Mouse (Mus musculus) CH12.LX (cell line): Measurements from ENCODE around the gene Ptbp1. TPM values are rescaled to one million over a fixed set of nuclear protein-coding genes. Genes with fewer than 3 reads are reported as not detected.

Experiments used
- DNase-seq: peaks from one replicate; pipeline ENCODE4 v3.0.0-alpha.2; 2013; ENCODE audit errors: extremely low read depth
- H3K27ac ChIP-seq: 2 replicates; pipeline ENCODE4 v1.5.1; 2012; ENCODE audit warnings: low read depth, mild to moderate bottlenecking, control low read depth, moderate library complexity; ENCODE audit not compliant: insufficient read depth
- H3K27me3 ChIP-seq: replicated peaks from 2 replicates; pipeline ENCODE3; 2012; ENCODE audit warnings: inconsistent platforms
- H3K36me3 ChIP-seq, 2 experiments: replicated peaks in 1 of 2; 2 replicates each; pipeline versions ENCODE3 to v1.6.1; 2012; ENCODE audit warnings: inconsistent platforms in 1 of 2, low read length in 1 of 2, mild to moderate bottlenecking in 1 of 2, mixed read lengths in 1 of 2, moderate library complexity in 1 of 2; ENCODE audit not compliant: control insufficient read depth in 1 of 2, insufficient read depth in 1 of 2
- H3K4me1 ChIP-seq, 2 experiments: 2 replicates each; pipeline ENCODE4 v1.6.1; 2012; ENCODE audit warnings: inconsistent platforms in 1 of 2, moderate library complexity in 1 of 2; ENCODE audit not compliant: insufficient read depth in 2 of 2, control insufficient read depth in 1 of 2
- H3K4me2 ChIP-seq: 2 replicates; pipeline ENCODE4 v1.6.1; 2012; ENCODE audit warnings: low read depth, mild to moderate bottlenecking, control low read depth; ENCODE audit not compliant: poor library complexity, insufficient read depth, severe bottlenecking
- H3K4me3 ChIP-seq, 3 experiments: fragments of 150-350 bp in 1 of 3; sonication (generic) in 1 of 3; replicated peaks in 1 of 3; 2 replicates each; pipeline versions ENCODE3 to v1.5.1; 2011 to 2012; ENCODE audit warnings: low read depth in 2 of 3, low read length in 2 of 3, mild to moderate bottlenecking in 2 of 3, moderate library complexity in 2 of 3, control low read depth in 1 of 3, improper control_type of control experiment in 1 of 3, inconsistent platforms in 1 of 3, mixed read lengths in 1 of 3; ENCODE audit not compliant: poor library complexity in 1 of 3
- H3K79me2 ChIP-seq: replicated peaks from 2 replicates; pipeline ENCODE4 v1.6.1; 2012; ENCODE audit warnings: mild to moderate bottlenecking, moderate library complexity; ENCODE audit not compliant: control insufficient read depth, poor library complexity, insufficient read depth, severe bottlenecking; ENCODE audit errors: extremely low read depth
- H3K9ac ChIP-seq: 2 replicates; pipeline ENCODE4 v1.6.1; 2012; ENCODE audit warnings: low read depth, mild to moderate bottlenecking, control low read depth, moderate library complexity; ENCODE audit not compliant: insufficient read depth
- H3K9me3 ChIP-seq: replicated peaks from 2 replicates; pipeline ENCODE3; 2012; ENCODE audit warnings: low read length, inconsistent platforms, mixed read lengths
- CHD1 ChIP-seq: IDR thresholded peaks from 2 replicates; pipeline ENCODE4 v1.6.1; 2012; ENCODE audit warnings: low read depth, low read length, improper control_type of control experiment, inconsistent platforms
- CHD2 ChIP-seq: IDR thresholded peaks from 2 replicates; pipeline ENCODE4 v1.6.1; 2011; ENCODE audit warnings: low read length, improper control_type of control experiment
- CTCF ChIP-seq, 2 experiments: IDR thresholded peaks in 1 of 2; conservative IDR thresholded peaks in 1 of 2; 2 replicates each; pipeline ENCODE4 v1.5.1; 2011 to 2012; ENCODE audit warnings: low read depth in 2 of 2, low read length in 2 of 2, improper control_type of control experiment in 1 of 2, inconsistent platforms in 1 of 2, mild to moderate bottlenecking in 1 of 2, moderate library complexity in 1 of 2
- E2F4 ChIP-seq: IDR thresholded peaks from 2 replicates; pipeline ENCODE4 v1.6.1; 2011; ENCODE audit warnings: low read depth, low read length, improper control_type of control experiment; ENCODE audit not compliant: insufficient replicate concordance
- ETS1 ChIP-seq: conservative IDR thresholded peaks from 2 replicates; pipeline ENCODE4 v1.6.1; 2012; ENCODE audit warnings: low read depth, mild to moderate bottlenecking, inconsistent platforms, low read length, improper control_type of control experiment, moderate library complexity
- GABPA ChIP-seq: IDR thresholded peaks from 2 replicates; pipeline ENCODE4 v1.6.1; 2012; ENCODE audit warnings: low read depth, low read length, improper control_type of control experiment, inconsistent platforms; ENCODE audit not compliant: insufficient replicate concordance
- JUN ChIP-seq: IDR thresholded peaks from 2 replicates; pipeline ENCODE4 v1.6.1; 2011; ENCODE audit warnings: low read depth, mild to moderate bottlenecking, low read length, improper control_type of control experiment, moderate library complexity; ENCODE audit not compliant: insufficient read depth
- JUND ChIP-seq: conservative IDR thresholded peaks from 2 replicates; pipeline ENCODE4 v1.6.1; 2011; ENCODE audit warnings: low read depth, low read length, improper control_type of control experiment
- KAT2A ChIP-seq: IDR thresholded peaks from 2 replicates; pipeline ENCODE4 v1.6.1; 2012; ENCODE audit warnings: low read length, improper control_type of control experiment, inconsistent platforms; ENCODE audit not compliant: insufficient replicate concordance
- MAFK ChIP-seq: IDR thresholded peaks from 2 replicates; pipeline ENCODE4 v1.6.1; 2011; ENCODE audit warnings: low read length, improper control_type of control experiment; ENCODE audit not compliant: insufficient replicate concordance
- MAZ ChIP-seq: IDR thresholded peaks from 2 replicates; pipeline ENCODE4 v1.6.1; 2012; ENCODE audit warnings: low read depth, mild to moderate bottlenecking, inconsistent platforms, low read length, improper control_type of control experiment, moderate library complexity
- MXI1 ChIP-seq: IDR thresholded peaks from 2 replicates; pipeline ENCODE4 v1.6.1; 2011; ENCODE audit warnings: mild to moderate bottlenecking, low read depth, low read length, improper control_type of control experiment
- MYC ChIP-seq: IDR thresholded peaks from 2 replicates; pipeline ENCODE4 v1.6.1; 2011; ENCODE audit warnings: low read depth, mild to moderate bottlenecking, improper control_type of control experiment, low read length
- NELFE ChIP-seq: IDR thresholded peaks from 2 replicates; pipeline ENCODE4 v1.6.1; 2011; ENCODE audit warnings: low read depth, low read length, improper control_type of control experiment
- NRF1 ChIP-seq: IDR thresholded peaks from 2 replicates; pipeline ENCODE4 v1.6.1; 2014; ENCODE audit warnings: low read depth, mild to moderate bottlenecking, inconsistent platforms, low read length, improper control_type of control experiment, moderate library complexity
- PAX5 ChIP-seq: IDR thresholded peaks from 2 replicates; pipeline ENCODE4 v1.6.1; 2012; ENCODE audit warnings: low read length, inconsistent platforms, mixed read lengths
- RAD21 ChIP-seq: IDR thresholded peaks from 2 replicates; pipeline ENCODE4 v1.6.1; 2011; ENCODE audit warnings: low read depth, mild to moderate bottlenecking, low read length, improper control_type of control experiment, moderate library complexity
- SIN3A ChIP-seq: IDR thresholded peaks from 2 replicates; pipeline ENCODE4 v1.6.1; 2012; ENCODE audit warnings: low read length, improper control_type of control experiment, inconsistent platforms
- TBP ChIP-seq: conservative IDR thresholded peaks from 2 replicates; pipeline ENCODE4 v1.6.1; 2011; ENCODE audit warnings: low read depth, low read length, improper control_type of control experiment
- UBTF ChIP-seq: IDR thresholded peaks from 2 replicates; pipeline ENCODE4 v1.6.1; 2012; ENCODE audit warnings: low read depth, mild to moderate bottlenecking, inconsistent platforms, low read length, improper control_type of control experiment, moderate library complexity
- ZKSCAN1 ChIP-seq: IDR thresholded peaks from 2 replicates; pipeline ENCODE4 v1.6.1; 2012; ENCODE audit warnings: low read depth, inconsistent platforms, low read length, improper control_type of control experiment, borderline replicate concordance
- ZMIZ1 ChIP-seq: IDR thresholded peaks from 2 replicates; pipeline ENCODE4 v1.6.1; 2012; ENCODE audit warnings: low read depth, mild to moderate bottlenecking, inconsistent platforms, low read length, improper control_type of control experiment
- dilution Hi-C: fragments of 300-500 bp; cut with MboI; formaldehyde crosslinking; loops from 2 replicates; pipeline ENCODE4 v1.14.3; 2020; ENCODE audit warnings: low sequenced_read_pairs; ENCODE audit not compliant: extremely low pct_unique_long_range_greater_than_20kb, extremely low pct_ligation_motif_present
- in situ Hi-C: fragments of 300-500 bp; cut with MboI; formaldehyde crosslinking; loops from 3 replicates; pipeline ENCODE4 v1.14.3; 2019; ENCODE audit warnings: low sequenced_read_pairs, low pct_ligation_motif_present, low pct_unique_long_range_greater_than_20kb, mixed read lengths
- polyA plus RNA-seq: library from polyadenylated mRNA; unstranded; fragments of >175 nt; gene quantifications from 2 replicates; pipeline ENCODE4 v1.2.1, GENCODE M21; 2012; ENCODE audit warnings: low read depth; ENCODE audit not compliant: insufficient read length
- total RNA-seq, 2 experiments: library from RNA; depleted of rRNA; stranded (reverse); fragments of 300-350 nt in 1 of 2; fragments of >200 nt in 1 of 2; gene quantifications; 2 replicates each; pipeline ENCODE4 v1.2.3; 2012 to 2014

Ptbp1 gene
- total and polyA plus RNA-seq, 3 experiments, result 252 to 497 (median 284) TPM

DNA sequence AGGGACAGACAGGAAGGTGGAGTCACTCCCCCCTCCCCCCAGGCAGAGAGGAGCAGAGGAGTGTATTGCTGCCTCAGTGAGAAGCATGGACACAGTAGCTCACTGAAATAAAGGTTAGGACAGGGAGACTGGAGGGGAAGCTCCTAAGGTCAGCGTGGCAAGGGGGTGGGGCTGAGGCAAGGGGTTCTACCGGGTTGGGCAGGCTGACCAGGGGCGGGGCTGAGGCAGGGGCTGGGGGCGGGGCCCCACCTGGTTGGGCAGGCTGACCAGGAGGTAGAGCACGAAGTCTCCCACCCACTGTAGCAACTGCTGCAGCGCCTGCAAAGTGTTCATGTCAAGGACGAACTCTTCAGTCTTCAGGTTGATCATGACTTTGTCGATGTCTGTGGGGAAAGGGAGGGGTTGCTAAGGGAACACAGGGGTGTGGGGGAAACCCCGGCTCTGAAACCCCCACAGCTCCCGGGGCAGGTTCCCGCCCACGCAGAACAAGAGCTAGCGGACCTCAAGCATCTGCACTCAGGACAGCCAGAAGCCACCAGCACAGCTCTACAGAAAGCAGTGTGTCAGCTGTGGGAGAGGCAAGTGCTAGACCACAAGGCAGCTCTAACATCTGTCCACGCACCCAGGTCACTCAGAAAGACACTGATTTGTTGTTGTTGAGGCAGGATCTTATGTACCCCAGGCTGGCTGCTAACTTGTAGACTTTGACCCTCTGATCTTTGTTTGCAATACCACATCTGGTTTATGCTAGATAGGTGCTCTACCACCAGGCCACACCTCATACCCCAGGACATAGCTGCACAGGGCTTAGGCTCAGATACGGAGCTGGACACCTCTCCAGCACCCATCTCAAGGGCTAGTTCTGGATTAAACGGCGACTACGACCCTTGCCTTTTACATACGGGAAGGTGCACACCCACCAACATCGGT, 43.4 kb downstream of the Ptbp1 start:
- Histone ChIP-seq H3K9me3 (no peaks in the 10 kb centered on the region), H3K27me3 (no peaks in the 10 kb centered on the region), H3K4me1 (peaks cover 9 to 50% of the 10 kb centered on the region in 2 experiments), H3K27ac (no peak overlapping the region), H3K4me2 (0 out of 2 replicates have a peak overlapping the region, but pooled peaks have one; percentile 2), H3K79me2 (no peaks in the 10 kb centered on the region), H3K9ac (no peak overlapping the region), H3K36me3 (peaks cover 18 to 80% of the 10 kb centered on the region in 2 experiments), H3K4me3 (no peak overlapping the region)
- DNase-seq, result peak; percentile 27
- TF ChIP-seq ETS1, result no peak
- no peak for TF ChIP-seq PAX5
- no peak for TF ChIP-seq SIN3A
- TF ChIP-seq ZMIZ1, result no peak
- no peak for TF ChIP-seq UBTF
- no peak for TF ChIP-seq ZKSCAN1
- no peak for TF ChIP-seq JUND
- TF ChIP-seq MAFK, result no peak
- no peak for TF ChIP-seq E2F4
- no peak for TF ChIP-seq CHD1
- TF ChIP-seq TBP, result no peak
- TF ChIP-seq NRF1, result no peak
- TF ChIP-seq MAZ, result no peak
- TF ChIP-seq NELFE, result no peak
- TF ChIP-seq MXI1, result no peak
- TF ChIP-seq GABPA, result no peak
- TF ChIP-seq KAT2A, result no peak
- TF ChIP-seq CTCF (conservative IDR thresholded peaks at IDR 0.05 in 1 of 2, IDR thresholded peaks at IDR 0.05 in 1 of 2; ENCODE audit: low read depth in 2 of 2, low read length in 2 of 2), result no peak
- no peak for TF ChIP-seq MYC
- in situ Hi-C loops, result no loop called here
- dilution Hi-C loops, result no loop called here

DNA sequence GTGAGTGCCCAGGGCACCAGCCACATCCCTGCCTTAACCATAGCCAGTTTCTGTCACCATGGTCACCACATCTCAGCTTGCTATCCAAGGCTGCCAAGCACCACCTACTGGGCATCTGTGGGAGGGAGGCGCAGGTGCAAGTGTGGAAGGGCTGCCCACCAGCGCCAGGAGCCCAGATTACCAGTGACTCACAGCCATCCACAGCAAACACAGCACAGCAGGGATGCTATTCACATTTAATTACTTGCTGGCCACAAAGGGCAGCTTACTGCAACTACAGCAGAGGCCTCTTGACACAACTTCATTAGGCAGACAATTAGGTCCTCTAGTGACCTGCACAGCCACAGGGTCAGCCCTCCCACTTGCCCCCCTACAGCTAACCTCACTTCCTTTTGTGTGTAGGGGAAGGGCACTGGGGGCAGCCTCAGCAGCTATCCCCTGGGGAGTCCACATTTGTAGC, 46.8 kb downstream of the Ptbp1 start:
- no peaks in the 10 kb centered on the region for H3K79me2 ChIP-seq
- no peak overlapping the region for H3K4me3 ChIP-seq
- in situ Hi-C loops, result no loop called here
- dilution Hi-C loops, result no loop called here
- no peaks in the 10 kb centered on the region for H3K27me3 ChIP-seq
- no peak overlapping the region for H3K9ac ChIP-seq
- TF ChIP-seq CHD2 (no peak), RAD21 (peak; percentile 22), TBP (no peak), CTCF (conservative IDR thresholded peaks at IDR 0.05 in 1 of 2, IDR thresholded peaks at IDR 0.05 in 1 of 2; ENCODE audit: low read depth in 2 of 2, low read length in 2 of 2) (peak in 1 of 2 experiments; percentile 39; a peak in 2 of 4 replicates), JUN (no peak)
- peaks cover 13 to 26% of the 10 kb centered on the region in 2 experiments for H3K4me1 ChIP-seq
- H3K4me2 ChIP-seq, result no peak overlapping the region
- H3K9me3 ChIP-seq, result peaks cover 5% of the 10 kb centered on the region
- H3K27ac ChIP-seq, result no peak overlapping the region
- H3K36me3 ChIP-seq, result peaks cover 23 to 82% of the 10 kb centered on the region in 2 experiments
- no peak for DNase-seq
